Mouse (Mus musculus) midbrain, embryonic 15.5 days (tissue): ENCODE measurements around the gene Abcg4. TPM values are rescaled to one million over a fixed set of nuclear protein-coding genes. Genes with fewer than 3 reads are reported as not detected.

ENCODE experiments used
- ATAC-seq: fragments of 200-750 bp; cut with Nextera tagmentation; replicated peaks from 2 replicates; pipeline ENCODE4 v1.8.0; 2017; ENCODE audit warnings: moderate TSS enrichment
- H3K27ac ChIP-seq: fragments of 300-500 bp; sonication (generic); 2 replicates; pipeline ENCODE4 v1.5.1; 2015; ENCODE audit warnings: mild to moderate bottlenecking, inconsistent platforms
- H3K27me3 ChIP-seq: fragments of 300-500 bp; sonication (generic); replicated peaks from 2 replicates; pipeline ENCODE4 v1.6.1; 2015; ENCODE audit warnings: inconsistent platforms
- H3K36me3 ChIP-seq: fragments of 300-500 bp; sonication (generic); replicated peaks from 2 replicates; pipeline ENCODE4 v1.6.1; 2015; ENCODE audit warnings: inconsistent platforms
- H3K4me1 ChIP-seq: fragments of 300-500 bp; sonication (generic); 2 replicates; pipeline ENCODE4 v1.6.1; 2015; ENCODE audit warnings: inconsistent platforms
- H3K4me2 ChIP-seq: fragments of 300-500 bp; sonication (generic); 2 replicates; pipeline ENCODE4 v1.6.1; 2015; ENCODE audit warnings: inconsistent platforms, mild to moderate bottlenecking, moderate library complexity
- H3K4me3 ChIP-seq: fragments of 300-500 bp; sonication (generic); 2 replicates; pipeline ENCODE4 v1.5.1; 2015; ENCODE audit warnings: mild to moderate bottlenecking, inconsistent platforms
- H3K9ac ChIP-seq: fragments of 300-500 bp; sonication (generic); 2 replicates; pipeline ENCODE4 v1.6.1; 2015; ENCODE audit warnings: mild to moderate bottlenecking, inconsistent platforms
- H3K9me3 ChIP-seq: fragments of 300-500 bp; sonication (generic); 2 replicates; pipeline ENCODE4 v1.6.1; 2016; ENCODE audit warnings: inconsistent platforms
- WGBS: fragments of 180-500 bp; shearing (Covaris S2); methylation state at CpG from one replicate; pipeline ENCODE4 v1.1.7; 2015; ENCODE audit warnings: mixed read lengths; 5-methylcytosine and 5-hydroxymethylcytosine counted together
- polyA plus RNA-seq: library from polyadenylated mRNA; unstranded; fragments of >200 nt; fragmentation: Nextera tagmentation; extraction: Ambion mirVana; gene quantifications from 2 replicates; pipeline ENCODE4 v1.2.1, GENCODE M21; 2015

Gene Abcg4
- polyA plus RNA-seq, 1 experiment from 2014 or later: 31.1 TPM

DNA sequence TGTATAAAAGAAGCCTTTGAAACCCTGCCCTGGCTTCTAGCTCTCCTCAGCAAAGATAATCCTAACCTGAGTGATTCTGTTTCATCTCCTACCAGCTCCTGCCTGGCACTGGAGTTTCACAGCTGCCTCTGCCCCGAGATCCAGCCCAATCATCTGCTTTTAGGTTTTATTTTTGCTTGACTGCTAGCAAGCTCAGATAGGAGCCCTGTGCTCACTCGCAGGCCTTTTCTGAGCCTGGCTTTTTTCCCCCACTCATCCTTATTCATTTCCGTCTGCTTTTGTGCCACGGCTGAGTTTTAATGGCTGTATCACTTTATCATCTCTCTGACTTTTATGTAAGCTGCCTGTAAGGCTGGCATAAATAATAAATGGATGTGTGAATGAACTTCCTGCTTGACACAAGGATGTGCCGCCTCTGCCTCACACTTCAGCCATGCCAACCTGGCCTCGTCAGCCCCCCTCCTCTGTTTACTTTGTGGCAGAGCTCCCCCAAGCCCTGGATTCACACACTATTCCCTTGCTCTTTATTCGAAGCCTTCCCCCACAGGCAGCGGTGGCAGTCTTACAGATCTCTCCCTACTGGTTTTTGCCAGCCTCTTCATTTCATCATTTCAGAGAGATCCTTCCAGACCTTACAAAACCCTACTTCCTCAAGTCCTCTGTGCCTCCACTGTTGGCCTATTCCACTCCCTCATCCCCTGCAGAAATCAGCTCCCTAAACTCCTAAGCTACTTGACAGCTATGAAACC lies 21.8 kb downstream of the Abcg4 start:
- no peak overlapping the region for H3K9ac ChIP-seq
- H3K27me3 ChIP-seq: no peaks in the 10 kb centered on the region
- WGBS: 39% methylated on average over 8 of the region's 8 CpGs
- H3K4me3 ChIP-seq: no peak overlapping the region
- no peaks in the 10 kb centered on the region for H3K36me3 ChIP-seq
- H3K9me3 ChIP-seq: no peaks in the 10 kb centered on the region
- no peak overlapping the region for H3K4me2 ChIP-seq
- no peak for ATAC-seq
- peaks cover 38% of the 10 kb centered on the region for H3K4me1 ChIP-seq
- peak overlapping the region; percentile 71 for H3K27ac ChIP-seq

DNA sequence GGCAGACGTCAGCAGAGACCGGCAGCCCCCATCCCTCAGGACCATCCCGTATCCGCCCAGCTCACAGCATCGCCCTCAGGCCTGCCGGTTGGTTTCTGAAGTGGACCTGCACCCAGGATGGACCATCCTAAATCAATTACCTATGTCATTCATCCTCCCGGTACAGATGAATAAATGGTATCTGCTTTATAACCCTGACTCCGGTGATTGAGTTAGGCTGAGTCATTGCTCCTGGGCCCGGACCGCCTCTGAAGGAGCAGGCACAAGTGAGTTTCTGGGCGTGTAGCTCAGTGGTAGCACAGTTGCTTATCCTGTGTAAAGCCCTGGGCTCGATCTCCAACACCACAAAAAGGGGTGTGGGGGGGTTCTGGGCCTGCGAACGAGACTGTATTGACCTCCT lies 27.0 kb downstream of the Abcg4 start:
- Histone ChIP-seq H3K4me1 (peaks cover 19% of the 10 kb centered on the region), H3K36me3 (no peaks in the 10 kb centered on the region), H3K4me2 (no peak overlapping the region), H3K27me3 (no peaks in the 10 kb centered on the region), H3K9me3 (no peaks in the 10 kb centered on the region), H3K9ac (no peak overlapping the region), H3K27ac (no peak overlapping the region), H3K4me3 (no peak overlapping the region)
- no peak for ATAC-seq
- WGBS: 86% methylated on average over 14 of the region's 14 CpGs

DNA sequence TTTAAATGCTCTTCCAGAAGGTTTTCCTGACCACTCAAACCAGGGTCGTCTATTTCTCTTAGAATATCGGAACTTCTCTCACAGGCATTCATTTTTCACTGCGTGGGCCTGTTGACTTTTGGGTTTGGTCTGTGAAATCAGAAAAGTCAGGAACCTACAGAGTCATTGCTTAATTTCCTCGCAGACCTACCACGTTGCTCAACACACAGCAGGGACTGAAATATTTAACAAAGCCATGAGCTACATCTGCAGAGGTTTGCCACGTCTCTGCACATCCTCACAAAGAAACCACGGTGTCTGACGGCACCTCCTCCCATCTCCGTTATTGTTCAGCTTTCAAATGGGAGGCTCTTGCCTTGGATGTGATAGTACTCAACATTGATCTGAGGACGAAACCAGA lies 29.4 kb downstream of the Abcg4 start:
- 75% methylated on average over 10 of the region's 10 CpGs for WGBS
- no peaks in the 10 kb centered on the region for H3K9me3 ChIP-seq
- no peak for ATAC-seq

DNA sequence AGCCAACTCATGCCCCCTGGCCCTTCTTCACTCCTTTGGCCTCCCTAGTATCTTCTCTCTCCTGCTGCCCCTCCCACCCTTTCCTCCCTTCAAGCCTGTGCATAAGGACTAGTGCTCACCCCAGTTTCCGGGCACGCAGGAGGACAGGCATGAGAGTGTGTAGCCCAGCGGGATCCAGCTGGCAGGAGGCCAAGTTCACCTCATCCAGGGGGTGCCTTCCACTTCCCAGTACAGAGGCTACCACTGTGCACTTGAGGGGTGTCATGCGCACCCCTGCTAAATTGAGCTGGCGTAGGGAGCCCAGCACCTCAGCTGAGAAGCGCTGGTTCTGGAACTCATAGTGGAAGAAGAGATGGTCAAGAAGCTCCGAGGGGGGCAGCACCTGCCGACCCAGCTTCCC lies 32.2 kb downstream of the Abcg4 start:
- Histone ChIP-seq H3K9me3 (no peaks in the 10 kb centered on the region), H3K4me3 (no peak overlapping the region), H3K27ac (peak overlapping the region; percentile 80; the same call in 1 of the 2 replicates), H3K36me3 (no peaks in the 10 kb centered on the region), H3K4me2 (no peak overlapping the region), H3K4me1 (peaks cover 34% of the 10 kb centered on the region), H3K9ac (no peak overlapping the region), H3K27me3 (no peaks in the 10 kb centered on the region)
- WGBS: 86% methylated on average over 8 of the region's 8 CpGs
- ATAC-seq: no peak

More for the DNA sequence above, 29.4 kb downstream of the Abcg4 start:
- Histone ChIP-seq H3K4me2 (no peak overlapping the region), H3K9ac (no peak overlapping the region), H3K4me3 (no peak overlapping the region), H3K27ac (no peak overlapping the region), H3K36me3 (no peaks in the 10 kb centered on the region), H3K27me3 (no peaks in the 10 kb centered on the region), H3K4me1 (peaks cover 22% of the 10 kb centered on the region)

DNA sequence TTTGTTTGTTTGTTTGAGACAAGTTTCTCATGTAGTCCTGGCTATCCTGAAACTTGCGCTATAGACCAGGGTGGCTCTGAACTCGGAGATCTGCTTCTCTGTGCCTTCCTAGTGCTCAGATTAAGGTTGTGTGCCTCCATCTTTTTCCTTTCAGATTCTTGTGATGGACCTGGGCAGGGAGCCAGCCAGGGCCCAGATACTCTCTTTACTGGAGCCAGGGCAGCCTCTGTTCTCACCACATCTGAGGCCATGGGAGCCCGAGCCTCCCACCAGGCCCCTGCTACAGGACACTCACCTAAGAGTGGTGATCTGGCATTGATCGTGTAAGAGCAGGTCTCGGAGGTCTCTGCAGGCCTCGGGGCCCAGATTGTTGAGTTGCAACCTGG lies 33.3 kb downstream of the Abcg4 start:
- 0 out of 2 replicates have a peak, but pooled peaks have one; percentile 46 for ATAC-seq
- Histone ChIP-seq H3K27ac (peak overlapping the region; percentile 80), H3K4me2 (peak overlapping the region; percentile 26), H3K9me3 (no peaks in the 10 kb centered on the region), H3K27me3 (no peaks in the 10 kb centered on the region), H3K36me3 (no peaks in the 10 kb centered on the region), H3K4me3 (no peak overlapping the region), H3K4me1 (peaks cover 39% of the 10 kb centered on the region), H3K9ac (no peak overlapping the region)
- WGBS: 32% methylated on average over 6 of the region's 6 CpGs

DNA sequence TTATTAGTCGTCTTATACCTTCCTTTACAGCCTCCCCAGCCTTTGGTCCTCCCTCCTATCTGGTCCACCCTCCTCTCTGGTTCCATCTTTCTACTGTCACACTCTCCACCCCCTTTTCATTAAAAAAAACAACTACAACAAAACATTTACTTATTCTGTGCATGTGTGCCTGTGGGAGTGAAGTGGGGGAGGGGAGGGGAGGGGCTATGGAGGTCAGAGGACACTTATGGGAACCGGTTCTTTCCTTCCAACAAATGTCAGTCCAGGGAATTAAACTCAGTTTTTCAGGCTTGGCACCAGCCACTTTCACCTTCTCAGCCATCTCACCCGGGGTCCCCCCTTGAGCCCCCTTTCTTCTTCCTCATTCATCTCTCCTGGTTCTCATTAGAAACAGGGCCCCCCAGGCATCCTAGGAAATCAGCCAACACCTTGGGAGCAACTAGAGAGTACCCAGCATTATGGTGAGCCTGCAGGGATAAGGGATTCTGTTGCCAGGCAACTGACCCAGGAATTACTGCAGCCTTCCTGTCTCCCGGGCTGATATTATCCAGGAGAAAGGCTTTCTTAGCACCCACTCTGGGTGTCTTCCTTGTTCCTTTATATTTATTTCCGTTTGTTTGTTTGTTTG lies 33.8 kb downstream of the Abcg4 start:
- Histone ChIP-seq H3K36me3 (no peaks in the 10 kb centered on the region), H3K4me2 (peak overlapping the region; percentile 26), H3K9ac (no peak overlapping the region), H3K27ac (peak overlapping the region; percentile 80), H3K4me1 (peaks cover 44% of the 10 kb centered on the region), H3K9me3 (no peaks in the 10 kb centered on the region), H3K4me3 (no peak overlapping the region), H3K27me3 (no peaks in the 10 kb centered on the region)
- 2% methylated on average over 5 of the region's 5 CpGs for WGBS
- peak; percentile 82 for ATAC-seq

DNA sequence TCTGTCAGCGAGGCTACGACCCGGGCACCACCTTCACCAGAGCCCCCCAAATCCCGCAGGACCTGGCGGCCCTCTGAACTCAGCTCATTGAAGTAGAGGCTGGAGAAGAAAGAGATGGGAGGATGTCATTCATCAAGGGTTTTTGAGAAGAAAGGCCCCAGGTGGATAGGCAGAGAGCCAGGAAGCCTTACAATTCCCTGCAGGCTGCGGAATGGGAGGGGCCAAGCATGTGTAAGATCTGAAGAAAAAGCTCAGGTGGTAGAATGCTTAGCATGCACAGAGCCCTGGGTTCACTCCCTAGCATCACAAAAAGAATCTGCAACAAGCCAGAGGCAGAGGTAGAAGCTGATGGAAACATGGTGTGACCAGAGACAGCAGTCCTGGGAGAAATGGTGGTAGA lies 35.0 kb downstream of the Abcg4 start:
- H3K4me1 ChIP-seq: peaks cover 44% of the 10 kb centered on the region
- 62% methylated on average over 6 of the region's 6 CpGs for WGBS
- no peaks in the 10 kb centered on the region for H3K27me3 ChIP-seq
- no peak overlapping the region for H3K4me2 ChIP-seq
- peak overlapping the region; percentile 80 for H3K27ac ChIP-seq
- no peaks in the 10 kb centered on the region for H3K9me3 ChIP-seq
- no peak for ATAC-seq
- no peaks in the 10 kb centered on the region for H3K36me3 ChIP-seq
- no peak overlapping the region for H3K9ac ChIP-seq
- no peak overlapping the region for H3K4me3 ChIP-seq

DNA sequence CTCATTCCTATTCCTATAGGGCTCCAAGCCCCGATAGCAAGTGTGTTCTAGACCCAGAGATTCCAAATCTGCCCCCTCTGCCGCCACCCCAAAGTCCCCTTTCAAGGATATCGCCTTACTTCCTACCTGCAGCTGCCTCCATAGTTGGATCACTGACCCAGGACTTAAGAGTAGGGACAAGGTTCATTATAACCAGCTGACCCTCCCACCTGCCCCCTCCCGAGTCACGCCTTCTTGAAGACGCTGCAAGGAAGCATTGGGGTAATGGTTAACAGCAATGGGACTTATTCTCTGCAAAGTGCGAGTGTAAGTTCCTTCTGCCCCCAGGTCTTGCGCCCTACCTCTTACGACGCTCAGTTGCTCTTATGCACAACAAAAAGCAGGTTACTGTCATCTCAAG lies 37.1 kb downstream of the Abcg4 start, which contains the start of gene Pdzd3:
Pdzd3 (minus strand) TSS at position 158 of the 400 bp plus-strand sequence.
- H3K4me1 ChIP-seq: peaks cover 43% of the 10 kb centered on the region
- ATAC-seq: no peak
- H3K4me3 ChIP-seq: no peak within 1 kb of the TSS
- no peaks in the 10 kb centered on the region for H3K36me3 ChIP-seq
- no peak within 1 kb of the TSS for H3K9ac ChIP-seq
- WGBS: 89% methylated on average over 10 of the region's 10 CpGs
- H3K4me2 ChIP-seq: no peak within 1 kb of the TSS
- H3K9me3 ChIP-seq: no peaks in the 10 kb centered on the region
- H3K27me3 ChIP-seq: no peaks in the 10 kb centered on the region
- no peak within 1 kb of the TSS for H3K27ac ChIP-seq

DNA sequence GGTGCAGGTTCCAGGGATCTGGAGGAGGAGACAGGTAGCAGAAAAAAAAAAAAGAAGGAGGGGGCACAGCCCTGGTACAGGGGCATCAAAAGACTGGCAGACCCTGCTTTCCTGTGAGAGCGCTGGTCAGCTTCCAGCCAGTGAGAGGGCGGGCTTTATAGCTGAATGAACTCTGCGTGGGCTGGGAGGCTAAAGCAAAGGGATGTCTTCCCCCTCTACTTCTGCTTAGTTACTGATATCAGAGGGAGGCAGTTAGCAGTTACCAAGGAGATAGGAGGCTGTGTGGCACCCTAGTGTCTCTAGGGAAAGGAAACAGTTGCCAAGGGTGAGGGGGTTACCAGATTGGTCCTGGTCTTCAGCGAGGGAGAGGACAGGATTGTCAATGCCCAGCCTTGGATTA lies 38.0 kb downstream of the Abcg4 start:
- Histone ChIP-seq H3K27ac (no peak overlapping the region), H3K4me3 (no peak overlapping the region), H3K27me3 (no peaks in the 10 kb centered on the region), H3K4me2 (no peak overlapping the region), H3K9ac (no peak overlapping the region), H3K9me3 (no peaks in the 10 kb centered on the region), H3K4me1 (peaks cover 36% of the 10 kb centered on the region), H3K36me3 (no peaks in the 10 kb centered on the region)
- 31% methylated on average over 4 of the region's 4 CpGs for WGBS
- no peak for ATAC-seq

DNA sequence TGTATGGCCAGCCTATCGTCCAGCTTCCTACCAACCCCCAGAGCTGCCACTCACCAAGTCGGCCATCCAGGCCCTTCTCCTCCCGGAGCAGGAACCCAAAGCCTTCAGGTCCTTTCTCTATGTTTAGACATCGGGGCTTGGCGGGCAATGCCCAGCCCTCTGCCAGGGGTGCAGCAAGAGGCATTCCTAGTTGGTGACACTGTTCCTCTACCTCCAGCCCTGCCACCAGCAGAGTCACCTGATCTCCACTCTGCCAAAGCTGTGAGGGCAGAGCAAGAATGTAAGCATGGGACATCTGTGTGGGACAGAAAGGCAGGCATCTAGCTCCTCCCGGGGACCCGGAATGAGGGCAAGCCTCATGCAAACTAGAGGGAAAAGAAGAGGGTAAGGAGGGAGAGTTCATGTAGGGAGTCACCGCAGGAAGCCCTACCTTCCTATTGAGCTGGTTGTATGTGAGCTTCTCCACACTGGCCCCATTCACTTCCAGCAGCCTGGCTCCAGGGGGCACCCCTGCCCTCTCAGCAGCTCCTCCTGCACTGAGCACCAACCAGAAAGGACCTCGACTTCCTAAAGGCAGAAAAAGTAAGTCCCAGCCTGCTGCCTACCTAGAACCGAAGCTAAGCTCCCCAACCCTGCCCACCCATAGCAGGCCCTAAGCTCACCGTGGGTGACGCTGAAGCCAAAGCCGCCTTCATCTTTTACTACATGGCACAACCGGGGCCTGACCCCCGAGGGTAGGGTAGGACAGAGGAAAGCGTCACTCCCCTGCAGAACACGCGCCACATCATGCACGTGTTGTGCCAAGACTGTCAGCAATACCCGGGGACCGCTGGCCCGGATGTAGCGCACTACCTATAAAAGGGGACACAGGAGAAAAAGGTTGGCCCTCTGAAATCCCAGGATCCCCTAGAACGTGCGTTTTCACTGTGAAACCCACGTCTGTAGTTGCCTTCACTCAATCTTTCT lies 39.0 kb downstream of the Abcg4 start:
- H3K4me3 ChIP-seq: no peak overlapping the region
- 0 out of 2 replicates have a peak overlapping the region, but pooled peaks have one; percentile 3 for H3K4me2 ChIP-seq
- no peaks in the 10 kb centered on the region for H3K27me3 ChIP-seq
- H3K27ac ChIP-seq: no peak overlapping the region
- ATAC-seq: peak; percentile 65; the same call in 1 of the 2 replicates
- 47% methylated on average over 26 of the region's 26 CpGs for WGBS
- no peaks in the 10 kb centered on the region for H3K9me3 ChIP-seq
- H3K4me1 ChIP-seq: peaks cover 27% of the 10 kb centered on the region
- no peak overlapping the region for H3K9ac ChIP-seq
- H3K36me3 ChIP-seq: no peaks in the 10 kb centered on the region

DNA sequence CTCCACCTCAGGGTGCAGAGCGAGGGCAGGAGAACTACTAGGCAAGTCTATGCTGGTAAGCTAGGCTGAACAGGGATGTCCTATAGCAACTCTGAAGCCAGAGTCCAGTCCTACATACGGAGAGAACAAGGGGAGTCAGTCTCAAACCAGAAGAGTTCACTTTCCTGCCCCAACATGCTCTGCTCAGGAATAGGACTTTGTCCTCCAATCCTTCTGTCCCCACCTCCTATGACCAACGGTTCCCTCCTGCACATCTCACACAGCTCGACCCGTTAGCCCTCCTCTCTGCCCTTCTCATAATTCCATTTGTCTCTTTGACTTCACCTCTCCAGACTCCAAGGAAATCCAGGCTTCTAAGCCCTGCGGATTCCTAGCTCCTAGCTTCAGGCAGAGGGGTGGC lies 40.5 kb downstream of the Abcg4 start:
- Histone ChIP-seq H3K27ac (no peak overlapping the region), H3K9ac (no peak overlapping the region), H3K4me2 (no peak overlapping the region), H3K36me3 (no peaks in the 10 kb centered on the region), H3K9me3 (no peaks in the 10 kb centered on the region), H3K4me3 (no peak overlapping the region), H3K4me1 (peaks cover 11% of the 10 kb centered on the region), H3K27me3 (no peaks in the 10 kb centered on the region)
- WGBS: 80% methylated on average over 6 of the region's 6 CpGs
- no peak for ATAC-seq

DNA sequence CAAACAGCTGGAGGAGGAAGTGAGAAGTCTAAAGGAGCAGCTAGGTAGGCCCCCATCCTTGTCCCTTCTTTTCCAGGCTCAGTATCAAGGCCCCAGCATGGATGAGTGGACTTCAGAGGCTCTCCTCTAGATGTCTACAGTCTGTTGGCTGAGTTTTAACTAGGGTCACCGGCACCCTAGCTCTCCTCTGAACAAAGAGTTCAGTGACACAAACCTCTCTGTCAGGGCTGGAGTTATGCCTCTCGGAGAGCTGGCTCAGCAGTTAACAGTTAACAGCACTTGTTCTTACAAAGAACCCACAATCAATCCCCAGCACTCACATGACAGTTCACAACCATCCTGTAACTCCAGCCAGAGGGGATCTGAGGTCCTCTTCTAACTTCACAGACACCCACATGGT lies 44.8 kb downstream of the Abcg4 start:
- Histone ChIP-seq H3K4me1 (no peaks in the 10 kb centered on the region), H3K36me3 (no peaks in the 10 kb centered on the region), H3K27ac (no peak overlapping the region), H3K4me2 (no peak overlapping the region), H3K9ac (no peak overlapping the region), H3K9me3 (no peaks in the 10 kb centered on the region), H3K27me3 (no peaks in the 10 kb centered on the region), H3K4me3 (no peak overlapping the region)
- WGBS: 71% methylated on average over 2 of the region's 2 CpGs
- ATAC-seq: no peak
